Comparison of ENCODE assay signal across 12 mouse cellular contexts in genomic region chr10:18445603-18446358, GRCm38 (mm10).
DNase-seq lines count a peak whose midpoint lies in the region; ATAC-seq and TF ChIP-seq lines count a peak whose summit lies in the region.
"Had no signal": no experiment of that assay in that cellular context is flagged by ENCODE, and none has a peak within 500 bp of the region (broad histone marks: within the 10 kb centered on the region; RNA-seq: fewer than 3 reads in every experiment).

No protein-coding gene starts in this region.

- no peaks in the 10 kb centered on the region for H3K9me3 ChIP-seq in hindbrain, embryonic 10.5 days
- no peaks in the 10 kb centered on the region for H3K9me3 ChIP-seq in hindbrain, embryonic 16.5 days (ENCODE audit: control insufficient read depth, low read length)
- no peaks in the 10 kb centered on the region for H3K9me3 ChIP-seq in forebrain, embryonic 15.5 days
- H3K9me3 ChIP-seq in midbrain, embryonic 15.5 days = no peaks in the 10 kb centered on the region
- H3K9me3 ChIP-seq: limb, embryonic 12.5 days had no signal

- ATAC-seq in hindbrain, embryonic 16.5 days = no peak
- ATAC-seq in forebrain, embryonic 15.5 days (replicated peaks) = peak; percentile 75
- peak; percentile 60 for ATAC-seq in midbrain, embryonic 15.5 days (replicated peaks)

- H3K4me2 ChIP-seq in hindbrain, embryonic 16.5 days (ENCODE audit: low read length) = no peak overlapping the region; the same call in 1 of the 2 replicates
- 0 out of 2 replicates have a peak overlapping the region, but pooled peaks have one; percentile 5 for H3K4me2 ChIP-seq in forebrain, embryonic 15.5 days (replicated peaks)
- no peak overlapping the region for H3K4me2 ChIP-seq in midbrain, embryonic 15.5 days
- H3K4me2 ChIP-seq: limb, embryonic 12.5 days had no signal

- H3K27ac ChIP-seq in hindbrain, embryonic 10.5 days = peak overlapping the region; percentile 77
- H3K27ac ChIP-seq in hindbrain, embryonic 16.5 days (ENCODE audit: low read depth, low read length) = no peak overlapping the region
- 0 out of 2 replicates have a peak overlapping the region, but pooled peaks have one; percentile 17 for H3K27ac ChIP-seq in forebrain, embryonic 15.5 days (replicated peaks)
- H3K27ac ChIP-seq in midbrain, embryonic 15.5 days = peak overlapping the region; percentile 34; the same call in 1 of the 2 replicates

- H3K4me3 ChIP-seq in hindbrain, embryonic 10.5 days = peak overlapping the region; percentile 7; the same call in 1 of the 2 replicates
- no peak overlapping the region for H3K4me3 ChIP-seq in hindbrain, embryonic 16.5 days (ENCODE audit: low read length)
- H3K4me3 ChIP-seq in forebrain, embryonic 15.5 days = no peak overlapping the region
- no peak overlapping the region for H3K4me3 ChIP-seq in midbrain, embryonic 15.5 days
- H3K4me3 ChIP-seq: limb, embryonic 12.5 days had no signal

- no peak for TF ChIP-seq CTCF in brain, embryonic 14.5 days (IDR thresholded peaks at IDR 0.05; ENCODE audit: borderline replicate concordance, extremely low read depth, insufficient read depth, insufficient read length)

- H3K4me1 ChIP-seq in hindbrain, embryonic 10.5 days (replicated peaks) = peaks cover 39% of the 10 kb centered on the region
- peaks cover 8% of the 10 kb centered on the region for H3K4me1 ChIP-seq in hindbrain, embryonic 16.5 days (ENCODE audit: control insufficient read depth, insufficient read depth, low read depth, low read length)
- H3K4me1 ChIP-seq in forebrain, embryonic 15.5 days = peaks cover 25% of the 10 kb centered on the region
- peaks cover 19% of the 10 kb centered on the region for H3K4me1 ChIP-seq in midbrain, embryonic 15.5 days

- no peak for TF ChIP-seq POLR2A in brain, embryonic 14.5 days (IDR thresholded peaks at IDR 0.05; ENCODE audit: borderline replicate concordance, extremely low read depth, insufficient read depth, insufficient read length, poor library complexity, severe bottlenecking)

- no peaks in the 10 kb centered on the region for H3K27me3 ChIP-seq in hindbrain, embryonic 10.5 days (ENCODE audit: insufficient read depth, poor library complexity, severe bottlenecking)
- no peaks in the 10 kb centered on the region for H3K27me3 ChIP-seq in hindbrain, embryonic 16.5 days (replicated peaks; ENCODE audit: control insufficient read depth, insufficient read depth, low read length)
- no peaks in the 10 kb centered on the region for H3K27me3 ChIP-seq in forebrain, embryonic 15.5 days
- no peaks in the 10 kb centered on the region; the same call in 1 of the 2 replicates for H3K27me3 ChIP-seq in midbrain, embryonic 15.5 days (replicated peaks)
- H3K27me3 ChIP-seq: limb, embryonic 12.5 days had no signal

- H3K9ac ChIP-seq in hindbrain, embryonic 16.5 days (ENCODE audit: low read depth, low read length) = no peak overlapping the region
- H3K9ac ChIP-seq in forebrain, embryonic 15.5 days (replicated peaks) = no peak overlapping the region
- H3K9ac ChIP-seq in midbrain, embryonic 15.5 days = no peak overlapping the region
- H3K9ac ChIP-seq: limb, embryonic 12.5 days had no signal

- H3K36me3 ChIP-seq in hindbrain, embryonic 10.5 days = no peaks in the 10 kb centered on the region
- no peaks in the 10 kb centered on the region for H3K36me3 ChIP-seq in hindbrain, embryonic 16.5 days (ENCODE audit: control insufficient read depth, insufficient read depth, low read length)
- H3K36me3 ChIP-seq in forebrain, embryonic 15.5 days = no peaks in the 10 kb centered on the region
- no peaks in the 10 kb centered on the region for H3K36me3 ChIP-seq in midbrain, embryonic 15.5 days (replicated peaks)
- H3K36me3 ChIP-seq: limb, embryonic 12.5 days had no signal

- no peak for DNase-seq in hindbrain, embryonic 10.5 days (ENCODE audit: low spot score)
- DNase-seq in brain, embryonic 14.5 days (ENCODE audit: low read depth) = peak; percentile 84
- no peak for DNase-seq in adrenal gland, postnatal 14 days
- DNase-seq in adrenal gland, postnatal 10 days = no peak
- DNase-seq in right cerebral cortex, adult 18-20 months = no peak
- DNase-seq: adrenal gland, adult 8-10 months; cerebellum, adult 2 months; lung, postnatal 4 days had no signal

- WGBS in hindbrain, embryonic 10.5 days = 25% methylated on average over 6 of the region's 6 CpGs
- 21% methylated on average over 6 of the region's 6 CpGs for WGBS in hindbrain, embryonic 16.5 days
- 9% methylated on average over 6 of the region's 6 CpGs for WGBS in forebrain, embryonic 15.5 days
- 14% methylated on average over 6 of the region's 6 CpGs for WGBS in midbrain, embryonic 15.5 days
